Mouse (Mus musculus) erythroblast, embryonic 14.5 days (primary cell): ENCODE measurements around the gene Lrrc32. TPM values are rescaled to one million over a fixed set of nuclear protein-coding genes. Genes with fewer than 3 reads are reported as not detected.

Source experiments
- H3K27me3 ChIP-seq: 2 replicates; pipeline ENCODE4 v1.6.1; 2012; ENCODE audit warnings: inconsistent platforms; ENCODE audit not compliant: control insufficient read depth
- H3K36me3 ChIP-seq: 2 replicates; pipeline ENCODE4 v1.6.1; 2012; ENCODE audit warnings: mild to moderate bottlenecking, inconsistent platforms; ENCODE audit not compliant: control insufficient read depth
- H3K4me1 ChIP-seq: 2 replicates; pipeline ENCODE4 v1.6.1; 2012; ENCODE audit warnings: inconsistent platforms; ENCODE audit not compliant: control insufficient read depth
- H3K4me3 ChIP-seq: replicated peaks from 2 replicates; pipeline ENCODE3; 2012; ENCODE audit warnings: moderate library complexity, mild to moderate bottlenecking, inconsistent platforms
- H3K9me3 ChIP-seq: 2 replicates; pipeline ENCODE4 v1.6.1; 2012; ENCODE audit warnings: low read length, inconsistent platforms, mixed read lengths; ENCODE audit not compliant: control insufficient read depth
- GATA1 ChIP-seq: IDR thresholded peaks from 2 replicates; pipeline ENCODE4 v1.6.1; 2012; ENCODE audit warnings: low read length, inconsistent platforms, mixed read lengths
- TAL1 ChIP-seq: IDR thresholded peaks from 3 replicates; pipeline ENCODE4 v1.6.1; 2012; ENCODE audit warnings: low read length, inconsistent platforms, mixed read lengths
- polyA plus RNA-seq: library from polyadenylated mRNA; stranded (reverse); fragments of >175 nt; gene quantifications from 2 replicates; pipeline ENCODE4 v1.2.3, GENCODE M21; 2012

Lrrc32 gene
- polyA plus RNA-seq, 1 experiment, result 0.19 TPM

GRCm38 (mm10) chr7:98485508-98485907 lies 3.6 kb upstream of the Lrrc32 start:
- H3K27me3 ChIP-seq, result peaks cover 28% of the 10 kb centered on the region
- no peak for TF ChIP-seq TAL1
- TF ChIP-seq GATA1, result no peak
- H3K4me3 ChIP-seq, result no peak overlapping the region
- no peaks in the 10 kb centered on the region for H3K9me3 ChIP-seq
- peaks cover 3% of the 10 kb centered on the region for H3K4me1 ChIP-seq
- H3K36me3 ChIP-seq, result no peaks in the 10 kb centered on the region

- Histone ChIP-seq H3K27me3 (peaks cover 34% of the 10 kb centered on the region), H3K9me3 (no peaks in the 10 kb centered on the region), H3K4me3 (no peak overlapping the region), H3K4me1 (peaks cover 3% of the 10 kb centered on the region), H3K36me3 (no peaks in the 10 kb centered on the region)
- TF ChIP-seq TAL1 (no peak), GATA1 (no peak)
Observed at GRCm38 (mm10) chr7:98486471-98486917, 2.6 kb upstream of the Lrrc32 start.

DNA sequence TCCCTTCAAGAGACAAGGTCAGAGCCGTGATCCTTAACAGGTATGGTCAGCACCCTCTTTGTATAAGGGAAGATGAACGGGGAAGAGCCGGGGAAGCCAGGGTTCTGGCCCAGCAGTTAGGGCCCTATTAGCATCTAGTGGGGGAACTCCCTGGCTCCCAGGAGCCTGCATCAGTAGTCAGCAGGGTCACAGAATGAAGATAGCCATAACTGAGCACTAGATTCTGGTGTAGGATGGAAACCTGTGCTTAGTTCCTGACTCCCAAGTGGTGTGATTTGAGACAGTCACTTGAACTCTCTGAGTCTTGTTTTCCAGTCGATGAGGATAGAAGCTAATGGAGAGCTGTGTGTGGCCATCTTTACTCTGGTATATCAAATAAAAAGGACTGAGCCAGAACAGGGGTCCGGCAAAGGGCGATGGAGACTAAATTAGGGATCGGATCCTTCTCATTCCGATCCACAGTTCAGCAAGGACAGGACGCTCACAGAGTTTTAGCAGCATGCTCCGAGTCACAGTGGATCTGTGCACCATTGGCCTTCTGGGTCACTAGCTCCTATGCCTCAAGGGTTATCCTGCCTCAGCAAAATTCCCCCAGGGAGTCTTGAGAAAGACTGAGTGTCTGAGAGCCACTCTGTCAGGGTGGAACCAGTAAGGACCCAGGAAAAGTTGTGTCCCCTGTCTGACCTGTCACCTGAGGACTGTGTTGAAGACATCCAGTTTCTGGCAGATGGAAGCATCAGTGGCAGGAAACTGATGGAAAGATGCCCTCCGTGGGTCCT lies 1.7 kb upstream of the Lrrc32 start:
- no peak for TF ChIP-seq GATA1
- no peak for TF ChIP-seq TAL1
- Histone ChIP-seq H3K36me3 (no peaks in the 10 kb centered on the region), H3K4me1 (peaks cover 3% of the 10 kb centered on the region), H3K4me3 (no peak overlapping the region), H3K27me3 (peaks cover 32% of the 10 kb centered on the region), H3K9me3 (no peaks in the 10 kb centered on the region)

GRCm38 (mm10) chr7:98488398-98489130 lies 519 bp upstream of the Lrrc32 start:
- Histone ChIP-seq H3K27me3 (peaks cover 29% of the 10 kb centered on the region), H3K4me1 (peaks cover 3% of the 10 kb centered on the region), H3K4me3 (no peak overlapping the region), H3K36me3 (no peaks in the 10 kb centered on the region), H3K9me3 (no peaks in the 10 kb centered on the region)
- TF ChIP-seq GATA1 (no peak), TAL1 (no peak)

DNA sequence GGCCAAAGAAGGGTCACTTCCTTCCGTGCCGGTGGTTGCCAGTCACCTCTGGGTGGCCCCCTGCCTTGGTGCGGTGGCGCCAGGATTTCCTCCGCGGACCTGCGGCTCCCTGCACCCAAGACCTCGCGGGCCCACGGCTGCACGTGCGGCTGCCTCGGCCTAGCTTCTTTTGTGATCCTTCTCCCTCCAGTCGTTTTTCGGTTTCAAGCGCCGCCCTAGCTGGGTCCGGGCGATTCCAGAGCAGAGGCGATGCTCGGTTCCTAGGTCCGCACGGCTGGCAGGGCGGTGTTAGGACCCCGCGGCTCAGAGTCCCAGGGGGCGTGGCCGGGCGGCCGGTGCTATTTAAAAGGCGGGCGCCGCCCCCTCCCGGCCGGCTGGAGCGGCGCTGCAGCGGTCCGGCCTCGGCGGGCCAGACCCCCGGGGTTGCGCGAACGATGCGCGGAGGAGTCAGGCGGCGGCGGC lies 571 bp downstream of the Lrrc32 start:
- TF ChIP-seq GATA1 (no peak), TAL1 (no peak)
- Histone ChIP-seq H3K4me3 (peak overlapping the region; percentile 30), H3K27me3 (peaks cover 29% of the 10 kb centered on the region), H3K9me3 (no peaks in the 10 kb centered on the region), H3K36me3 (no peaks in the 10 kb centered on the region), H3K4me1 (peaks cover 3% of the 10 kb centered on the region)

DNA sequence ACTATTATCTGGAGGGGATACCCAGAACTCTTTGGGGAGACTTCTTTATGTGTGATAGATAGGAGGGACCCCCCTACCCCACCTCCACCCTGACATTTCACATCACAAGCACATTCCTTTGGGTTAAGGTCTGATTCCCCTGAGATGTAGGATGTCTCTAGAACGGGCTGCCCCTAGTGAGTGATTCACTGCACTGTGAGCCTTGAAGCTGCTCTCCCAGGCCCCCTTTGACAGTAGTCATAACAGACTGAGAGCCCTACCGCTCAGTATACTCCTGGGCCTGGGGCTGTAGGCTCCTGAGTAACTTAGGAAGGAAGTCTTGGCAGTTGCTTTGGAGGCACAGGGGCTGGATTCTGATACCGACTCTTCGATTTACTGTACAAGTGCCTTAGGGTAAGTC lies 1.2 kb downstream of the Lrrc32 start:
- Histone ChIP-seq H3K36me3 (no peaks in the 10 kb centered on the region), H3K27me3 (peaks cover 29% of the 10 kb centered on the region)

DNA sequence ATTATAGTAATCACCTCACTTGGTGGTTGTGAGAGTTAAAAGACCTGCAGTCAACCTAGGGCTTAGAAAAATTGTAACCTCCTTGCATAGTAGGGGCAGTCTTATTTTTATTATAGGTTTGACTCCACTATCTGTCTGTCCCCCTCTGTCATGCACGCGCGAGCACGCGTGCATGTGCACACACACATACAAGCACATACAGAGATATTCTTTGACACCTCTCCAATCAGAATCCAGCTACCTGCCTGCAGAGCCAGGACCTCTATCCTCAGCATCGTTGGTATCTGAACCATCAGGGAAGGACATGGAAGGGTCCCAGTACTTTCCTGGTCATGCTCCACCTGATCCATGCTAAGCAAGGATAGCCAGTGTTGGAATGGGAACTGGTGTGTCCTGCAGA lies 1.8 kb downstream of the Lrrc32 start:
- peaks cover 3% of the 10 kb centered on the region for H3K4me1 ChIP-seq
- H3K36me3 ChIP-seq, result no peaks in the 10 kb centered on the region
- no peak overlapping the region for H3K4me3 ChIP-seq
- peaks cover 29% of the 10 kb centered on the region for H3K27me3 ChIP-seq
- TF ChIP-seq GATA1, result no peak
- TF ChIP-seq TAL1, result no peak
- no peaks in the 10 kb centered on the region for H3K9me3 ChIP-seq

More for the DNA sequence above, 1.2 kb downstream of the Lrrc32 start:
- no peak for TF ChIP-seq GATA1
- TF ChIP-seq TAL1, result no peak
- peaks cover 3% of the 10 kb centered on the region for H3K4me1 ChIP-seq
- H3K9me3 ChIP-seq, result no peaks in the 10 kb centered on the region
- H3K4me3 ChIP-seq, result peak overlapping the region; percentile 25

DNA sequence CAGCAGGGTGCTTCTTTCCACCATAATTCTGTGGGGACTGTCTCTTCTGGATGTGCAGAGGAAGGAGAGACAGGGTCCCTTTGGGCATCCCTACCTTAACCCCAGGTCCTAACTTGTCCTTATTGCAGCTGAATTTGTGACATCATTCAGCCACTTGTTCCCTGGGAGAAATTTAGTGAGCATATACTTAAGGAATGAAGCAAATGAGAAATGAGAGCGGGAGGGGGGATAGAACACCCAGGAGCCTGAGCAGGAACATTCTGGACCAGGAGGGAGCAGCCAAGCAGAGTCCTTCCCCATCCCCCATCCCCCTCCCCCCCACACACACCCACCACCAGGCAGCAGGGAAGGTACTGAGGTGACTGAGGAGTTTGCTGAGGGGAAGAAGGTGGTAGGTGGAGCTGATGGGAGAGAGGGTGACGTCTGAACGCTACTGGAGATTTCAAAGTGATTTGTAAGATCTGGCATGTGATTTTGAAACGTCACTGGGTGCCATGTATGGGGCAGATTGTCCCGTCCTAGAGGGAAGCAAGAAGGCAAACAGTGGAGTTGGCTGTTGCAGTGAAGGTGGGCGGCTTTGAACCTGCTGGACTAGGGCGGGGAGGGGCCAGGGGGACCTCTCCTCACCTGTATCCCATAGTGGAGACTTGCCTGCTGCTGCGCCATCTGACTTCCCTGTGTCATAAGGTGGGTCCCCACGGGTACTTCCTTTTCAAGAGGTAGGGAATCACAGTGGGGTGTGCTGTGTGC lies 2.5 kb downstream of the Lrrc32 start:
- peaks cover 29% of the 10 kb centered on the region for H3K27me3 ChIP-seq
- no peaks in the 10 kb centered on the region for H3K36me3 ChIP-seq
- no peak overlapping the region for H3K4me3 ChIP-seq
- no peaks in the 10 kb centered on the region for H3K9me3 ChIP-seq
- TF ChIP-seq GATA1 (no peak), TAL1 (no peak)
- peaks cover 3% of the 10 kb centered on the region for H3K4me1 ChIP-seq

DNA sequence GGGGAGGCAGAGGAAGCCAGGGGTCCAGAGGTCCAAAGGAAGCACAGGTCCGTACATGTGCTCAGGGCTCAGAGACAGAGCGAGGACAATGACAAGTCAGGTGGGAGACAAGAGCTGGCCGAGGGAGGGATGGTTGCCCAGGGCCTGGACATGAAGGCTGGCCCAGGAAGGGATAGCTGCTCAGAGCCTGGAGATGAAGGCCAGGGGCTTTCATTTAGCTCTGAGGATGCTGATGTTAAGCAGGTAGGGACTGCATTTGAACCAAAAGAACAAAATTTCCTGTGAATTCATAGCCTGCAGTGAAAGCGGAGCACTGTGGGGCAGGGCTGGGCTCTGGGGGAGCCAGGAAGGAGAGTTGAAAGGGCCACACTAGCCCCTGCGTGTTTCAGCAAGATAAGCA lies 3.2 kb downstream of the Lrrc32 start:
- Histone ChIP-seq H3K9me3 (no peaks in the 10 kb centered on the region), H3K27me3 (peaks cover 29% of the 10 kb centered on the region), H3K4me3 (no peak overlapping the region), H3K4me1 (peaks cover 3% of the 10 kb centered on the region), H3K36me3 (no peaks in the 10 kb centered on the region)
- TF ChIP-seq TAL1 (no peak), GATA1 (no peak)
